Mouse (Mus musculus) right cerebral cortex, postnatal 10 days (tissue): ENCODE data around the gene Grhl3.
"Not testable (repeated sequence)": the region's sequence is repeated elsewhere in the genome, so short reads cannot be mapped to it uniquely, and the experiment has no call there.

ENCODE experiments used
- DNase-seq, 2 experiments: peaks; one replicate each; pipeline ENCODE4 v3.0.0; 2021; ENCODE audit warnings: low spot score in 2 of 2

The Grhl3 gene

GRCm38 (mm10) chr4:135573251-135573808, at the start of gene Grhl3:
Gene Grhl3 (minus strand): TSS chr4:135573630.
- DNase-seq: peak; percentile 41 to 56

GRCm38 (mm10) chr4:135622290-135622689, 48.9 kb upstream of the Grhl3 start:
- no peak for DNase-seq

- DNase-seq: no peak
Measured at GRCm38 (mm10) chr4:135620461-135620860, 47.0 kb upstream of the Grhl3 start.

GRCm38 (mm10) chr4:135617783-135618470, 44.5 kb upstream of the Grhl3 start:
- DNase-seq: peak; percentile 28 to 42

- no peak for DNase-seq
Measured at GRCm38 (mm10) chr4:135617038-135617437, 43.6 kb upstream of the Grhl3 start.

- DNase-seq: not testable (repeated sequence)
Measured at GRCm38 (mm10) chr4:135615307-135615706, 41.9 kb upstream of the Grhl3 start.

GRCm38 (mm10) chr4:135609986-135610385, 36.6 kb upstream of the Grhl3 start:
- DNase-seq: no peak

GRCm38 (mm10) chr4:135607979-135608885, 34.8 kb upstream of the Grhl3 start:
- no peak for DNase-seq

- no peak for DNase-seq
Measured at GRCm38 (mm10) chr4:135606271-135606670, 32.8 kb upstream of the Grhl3 start.

GRCm38 (mm10) chr4:135601530-135601929, 28.1 kb upstream of the Grhl3 start:
- DNase-seq: no peak

- no peak for DNase-seq
Measured at GRCm38 (mm10) chr4:135599497-135600182, 26.2 kb upstream of the Grhl3 start.

GRCm38 (mm10) chr4:135598998-135599397, 25.6 kb upstream of the Grhl3 start:
- DNase-seq: no peak

- no peak for DNase-seq
Measured at GRCm38 (mm10) chr4:135597571-135597970, 24.1 kb upstream of the Grhl3 start.

- DNase-seq: no peak
Measured at GRCm38 (mm10) chr4:135595943-135596342, 22.5 kb upstream of the Grhl3 start.

GRCm38 (mm10) chr4:135591610-135592304, 18.3 kb upstream of the Grhl3 start:
- DNase-seq: no peak

- no peak for DNase-seq
Measured at GRCm38 (mm10) chr4:135591086-135591485, 17.7 kb upstream of the Grhl3 start.

- no peak for DNase-seq
Measured at GRCm38 (mm10) chr4:135584838-135585237, 11.4 kb upstream of the Grhl3 start.

- DNase-seq: no peak
Measured at GRCm38 (mm10) chr4:135581222-135581910, 7.9 kb upstream of the Grhl3 start.

GRCm38 (mm10) chr4:135579695-135580094, 6.3 kb upstream of the Grhl3 start:
- no peak for DNase-seq

GRCm38 (mm10) chr4:135578490-135578889, 5.1 kb upstream of the Grhl3 start:
- no peak for DNase-seq
